Mouse (Mus musculus) NIH3T3 (cell line): ENCODE measurements around the gene Apobec4.
"Not testable (repeated sequence)": the region's sequence is repeated elsewhere in the genome, so short reads cannot be mapped to it uniquely, and the experiment has no call there.

Source experiments
- DNase-seq: peaks from one replicate; pipeline ENCODE4 v3.0.0-alpha.2; 2012; ENCODE audit warnings: low read depth

The Apobec4 gene

GRCm38 (mm10) chr1:152766804-152767748, 16.7 kb downstream of the Apobec4 start:
- peak; percentile 48 for DNase-seq

GRCm38 (mm10) chr1:152767749-152768488, 17.6 kb downstream of the Apobec4 start:
- peak; percentile 95 for DNase-seq

DNA sequence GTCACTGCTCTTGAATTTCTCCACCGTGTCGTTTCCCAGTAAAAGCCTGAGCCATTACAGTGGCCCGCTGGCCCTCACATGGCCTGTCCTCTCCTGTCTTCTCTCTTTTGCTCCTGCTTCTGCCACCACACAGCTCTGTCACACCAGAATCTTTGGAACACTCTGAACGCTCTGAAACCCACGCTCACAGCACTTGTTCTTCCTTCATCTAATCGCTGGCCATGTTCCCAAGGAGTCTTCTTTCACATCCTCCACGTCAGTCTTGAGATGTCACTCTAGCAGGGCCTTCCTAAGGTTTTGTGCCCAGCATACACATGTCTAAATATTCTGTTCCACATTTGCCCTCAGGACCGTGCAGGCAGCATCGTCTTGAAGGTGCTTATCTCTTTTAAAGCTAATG, 20.7 kb downstream of the Apobec4 start:
- DNase-seq, result no peak

- not testable (repeated sequence) for DNase-seq
Observed at GRCm38 (mm10) chr1:152774601-152775000, 24.2 kb downstream of the Apobec4 start.

DNA sequence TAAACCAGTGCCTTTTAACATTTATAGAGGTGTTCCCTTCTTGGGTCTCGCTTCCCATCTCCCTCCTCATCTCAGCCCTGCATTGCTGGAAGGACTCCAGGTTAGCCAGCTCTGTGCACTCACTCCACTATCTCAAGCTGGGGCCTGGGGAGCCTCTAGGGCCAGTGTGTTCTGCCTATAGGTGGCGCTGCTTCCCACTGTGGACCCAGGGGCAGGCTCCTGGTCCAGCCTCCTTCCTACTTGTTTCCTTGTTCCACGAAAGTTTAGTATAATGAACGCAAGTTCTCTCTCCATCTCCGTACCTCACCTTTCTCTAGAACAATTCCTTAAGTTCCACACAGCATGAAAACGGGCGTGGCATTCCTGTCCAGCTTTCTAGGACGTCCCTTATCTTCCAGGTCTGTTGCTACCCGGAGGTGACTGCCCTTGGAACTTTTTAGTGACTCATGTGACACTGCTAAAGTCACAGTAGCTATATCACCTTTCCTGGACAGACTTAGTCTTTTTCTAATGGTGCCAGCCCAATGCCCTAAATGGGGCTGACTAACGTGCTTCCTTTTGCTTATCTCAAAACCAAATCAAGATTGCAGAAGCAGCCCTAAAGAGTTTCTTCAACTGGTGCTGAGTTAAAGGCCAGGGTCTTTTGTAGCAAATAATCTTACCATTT, 28.9 kb downstream of the Apobec4 start:
- peak; percentile 90 for DNase-seq

DNA sequence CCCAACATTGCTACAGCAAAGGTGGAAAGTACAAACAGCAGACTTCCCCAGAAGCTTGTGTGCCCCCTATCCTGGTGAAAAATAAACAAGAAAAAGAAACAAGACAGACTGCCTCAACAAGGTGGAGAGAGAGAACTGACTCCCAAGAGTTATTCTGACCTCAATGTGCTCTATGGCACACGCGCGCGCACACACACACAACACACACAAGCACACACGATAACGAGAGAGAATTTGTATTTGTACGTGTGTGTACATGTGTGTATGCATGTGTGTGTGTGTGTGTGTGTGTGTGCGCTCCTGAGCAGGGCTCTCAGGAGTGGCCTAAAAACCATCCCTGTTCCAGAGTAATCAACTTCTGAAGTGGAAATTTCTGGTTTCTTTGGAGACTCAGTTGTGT, 34.3 kb downstream of the Apobec4 start:
- no peak for DNase-seq

- DNase-seq, result not testable (repeated sequence)
Observed at GRCm38 (mm10) chr1:152785446-152785845, 35.1 kb downstream of the Apobec4 start.

GRCm38 (mm10) chr1:152786953-152787352, 36.6 kb downstream of the Apobec4 start:
- DNase-seq, result no peak

DNA sequence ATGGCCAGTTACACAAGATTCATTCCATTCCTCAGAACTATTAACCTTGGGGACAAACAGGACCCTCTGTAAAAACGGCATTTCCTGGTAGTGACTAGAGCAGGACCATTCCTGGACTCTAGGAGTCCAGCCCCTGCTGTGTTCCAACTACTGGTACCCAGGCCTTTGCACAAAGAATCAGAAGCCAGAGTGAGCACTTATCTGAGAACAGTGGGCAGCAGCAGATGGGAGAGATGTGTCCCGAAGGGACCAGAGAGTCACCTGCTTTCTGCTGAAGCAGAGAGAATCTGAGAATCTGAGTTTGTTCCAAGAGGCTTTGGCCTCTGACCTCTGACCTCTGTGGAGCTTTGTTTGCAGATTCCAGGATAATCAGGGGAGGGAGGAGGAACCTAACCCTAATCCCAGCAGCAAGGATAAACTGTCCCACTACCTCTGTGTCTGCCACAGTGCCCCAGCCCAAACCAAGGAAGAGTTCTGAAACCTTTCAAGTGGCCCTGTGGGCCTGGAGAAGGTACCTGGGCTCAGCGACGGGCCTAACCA, 37.8 kb downstream of the Apobec4 start:
- DNase-seq, result no peak

GRCm38 (mm10) chr1:152790254-152790653, 39.9 kb downstream of the Apobec4 start:
- peak; percentile 59 for DNase-seq

DNA sequence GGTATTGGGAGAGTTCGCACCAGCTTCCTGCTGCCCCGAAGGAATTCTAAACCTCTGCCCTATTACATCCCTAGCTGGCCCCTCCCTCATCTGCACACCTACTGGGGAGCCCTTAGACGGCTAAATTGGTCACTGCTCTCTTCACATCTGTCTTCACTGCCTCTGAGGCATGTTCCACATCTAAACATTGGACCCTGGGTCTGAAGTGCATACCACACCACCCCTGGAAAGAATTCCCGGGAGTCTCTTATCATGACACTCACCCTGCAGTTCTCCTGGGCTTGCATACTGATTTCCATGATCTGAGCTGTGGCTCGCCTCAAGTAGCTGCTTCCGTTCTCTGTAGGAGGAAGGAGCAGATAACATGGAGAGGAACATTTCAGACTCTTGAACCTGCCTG, 40.5 kb downstream of the Apobec4 start:
- no peak for DNase-seq

DNA sequence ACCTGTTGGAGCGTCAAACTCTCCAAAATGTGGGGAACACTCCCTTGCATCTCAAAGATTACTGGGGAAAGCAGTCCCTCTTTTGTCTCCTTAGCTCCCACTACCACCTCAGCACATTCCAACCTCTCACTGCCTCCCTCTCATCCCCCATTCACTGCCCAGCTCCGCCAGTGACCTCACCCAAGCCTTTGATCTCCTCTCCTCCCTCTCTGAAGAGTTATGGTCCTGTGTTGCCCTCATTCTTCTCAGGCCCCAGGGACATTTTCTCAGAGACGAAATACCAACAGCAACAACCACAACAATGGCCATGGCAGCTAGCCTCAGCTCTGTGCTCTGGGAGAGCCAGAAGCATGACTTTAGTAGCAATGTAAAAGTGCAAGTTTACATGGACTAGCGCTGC, 40.9 kb downstream of the Apobec4 start:
- DNase-seq, result no peak

DNA sequence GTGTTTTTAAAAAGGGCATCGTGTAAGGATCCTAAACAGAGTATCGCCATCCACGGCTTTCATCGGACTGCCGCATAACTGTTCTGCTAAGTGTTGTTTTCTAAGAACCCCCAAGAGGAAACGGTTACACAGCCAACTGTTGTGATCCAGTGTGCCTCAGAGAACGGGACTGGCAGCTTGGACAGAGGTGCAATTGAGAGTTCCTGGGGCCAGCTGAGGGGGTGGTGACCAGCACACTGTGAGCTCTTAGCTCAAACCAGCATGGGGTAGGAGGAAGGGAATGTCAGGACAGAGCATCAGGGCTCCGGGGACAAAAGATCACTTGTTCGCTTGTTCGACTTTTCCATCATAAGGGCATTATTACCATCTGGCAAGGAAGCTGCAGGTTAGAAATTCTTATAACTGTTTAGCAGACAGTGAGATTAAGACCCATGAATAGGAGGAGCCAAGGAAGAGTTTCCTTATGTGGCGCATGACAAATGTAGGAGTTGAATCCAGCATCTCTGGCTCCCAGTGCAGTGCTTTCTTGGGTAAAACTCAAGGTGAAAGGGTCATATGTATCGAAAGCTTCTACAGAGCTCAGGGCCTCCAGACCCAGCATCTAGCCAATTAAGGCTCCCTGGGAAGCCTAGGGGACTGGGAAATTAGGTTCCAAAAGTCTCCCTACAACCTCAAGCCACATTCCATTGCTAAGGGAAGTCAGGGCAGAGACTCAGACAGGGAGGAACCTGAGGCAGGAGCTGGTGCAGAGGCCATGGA, 42.6 kb downstream of the Apobec4 start:
- DNase-seq, result no peak

GRCm38 (mm10) chr1:152793495-152794130, 43.3 kb downstream of the Apobec4 start:
- no peak for DNase-seq

DNA sequence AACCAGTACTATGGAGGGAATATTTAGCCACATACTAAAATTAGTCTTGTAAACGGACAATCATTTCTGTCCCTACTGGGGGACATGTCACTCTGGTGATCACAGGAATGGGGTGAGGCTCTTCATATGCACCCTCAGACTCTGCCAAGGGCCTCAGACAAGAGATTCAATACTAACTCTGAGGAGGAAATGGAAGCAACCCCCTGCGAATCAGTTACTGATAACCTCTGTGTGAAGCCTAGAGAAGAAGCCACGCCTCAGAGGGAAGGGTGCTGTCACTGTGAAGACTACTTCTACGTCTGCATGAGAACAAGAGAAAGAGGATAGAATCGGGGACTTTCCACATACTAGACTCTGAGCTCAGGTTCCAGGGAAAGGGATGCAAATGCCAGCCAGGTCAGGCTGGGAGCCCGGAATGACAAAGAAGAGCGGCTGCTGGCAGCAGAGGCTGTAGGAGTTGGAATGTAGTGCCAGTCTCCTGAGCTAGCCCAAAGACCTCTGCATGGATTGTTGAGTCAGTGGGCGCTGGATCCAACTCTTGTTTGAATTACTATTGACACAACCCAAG, 45.4 kb downstream of the Apobec4 start:
- no peak for DNase-seq

DNA sequence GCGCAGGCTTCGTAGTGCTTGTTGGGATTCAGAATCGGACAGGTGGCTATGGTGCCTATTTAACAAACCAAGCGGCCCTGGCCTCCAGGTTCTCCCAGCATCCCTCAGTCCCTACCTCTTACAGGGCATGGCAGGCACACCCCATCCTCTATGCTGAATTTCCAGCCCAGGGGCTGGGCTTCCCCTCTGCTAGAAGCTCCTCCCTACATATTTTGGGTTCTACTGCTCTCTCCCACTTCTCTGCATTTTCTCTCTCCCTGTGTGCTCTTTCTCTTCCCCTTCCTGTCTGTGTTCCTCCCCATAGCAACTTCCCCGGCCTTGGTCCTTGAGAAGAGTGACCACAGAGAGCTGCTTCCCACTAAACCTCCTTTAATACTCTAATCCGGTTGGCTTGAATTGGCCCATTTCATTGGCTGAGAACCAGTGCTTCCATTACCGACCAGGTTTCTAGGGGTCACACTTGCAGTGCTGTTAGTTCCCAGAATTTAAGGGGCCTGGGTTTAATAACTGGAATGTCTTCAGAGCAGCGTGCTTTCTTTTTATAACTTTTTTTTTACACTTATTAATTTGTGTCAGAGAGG, 46.4 kb downstream of the Apobec4 start:
- no peak for DNase-seq

DNA sequence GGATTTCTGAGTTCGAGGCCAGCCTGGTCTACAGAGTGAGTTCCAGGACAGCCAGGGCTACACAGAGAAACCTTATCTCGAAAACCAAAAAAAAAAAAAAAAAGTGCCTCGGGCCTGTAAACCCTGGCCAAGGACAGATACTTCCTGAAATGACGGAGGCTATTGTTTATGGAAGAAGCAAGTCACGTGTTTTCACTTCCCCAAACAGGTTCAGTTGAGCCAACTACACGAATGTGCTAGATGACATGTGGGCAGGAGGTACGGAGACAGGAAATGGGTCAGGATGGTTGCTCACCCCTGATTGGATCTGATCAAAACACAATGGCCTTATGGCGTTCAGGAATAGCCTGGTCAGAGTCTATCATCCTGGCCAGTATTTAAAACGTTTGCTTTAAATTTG, 47.8 kb downstream of the Apobec4 start:
- DNase-seq, result no peak

DNA sequence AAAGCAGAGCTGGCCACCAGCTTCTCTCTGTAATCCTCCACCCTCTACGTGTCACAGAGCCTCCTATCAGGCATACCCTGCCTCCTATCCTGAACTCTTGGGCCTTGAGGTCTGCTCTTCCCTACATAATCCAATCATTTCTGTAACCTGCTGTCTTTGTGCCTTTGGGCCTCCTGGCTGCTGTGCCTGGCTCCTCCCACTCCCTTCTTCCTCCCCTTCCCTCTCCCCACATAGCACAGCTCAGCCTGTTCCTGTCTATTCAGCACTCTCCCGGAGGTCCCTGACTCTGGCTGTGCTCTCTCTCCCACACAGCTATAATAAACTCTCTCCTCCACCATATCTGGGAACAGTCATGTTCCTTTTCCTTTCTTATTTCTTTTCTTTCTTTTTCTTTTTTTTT, 49.5 kb downstream of the Apobec4 start, which contains the start of gene Ncf2:
Gene Ncf2 (plus strand): TSS at position 298 of the 400 bp plus-strand sequence.
- no peak for DNase-seq

- DNase-seq, result no peak
Observed at GRCm38 (mm10) chr1:152800633-152801176, 50.4 kb downstream of the Apobec4 start.

DNA sequence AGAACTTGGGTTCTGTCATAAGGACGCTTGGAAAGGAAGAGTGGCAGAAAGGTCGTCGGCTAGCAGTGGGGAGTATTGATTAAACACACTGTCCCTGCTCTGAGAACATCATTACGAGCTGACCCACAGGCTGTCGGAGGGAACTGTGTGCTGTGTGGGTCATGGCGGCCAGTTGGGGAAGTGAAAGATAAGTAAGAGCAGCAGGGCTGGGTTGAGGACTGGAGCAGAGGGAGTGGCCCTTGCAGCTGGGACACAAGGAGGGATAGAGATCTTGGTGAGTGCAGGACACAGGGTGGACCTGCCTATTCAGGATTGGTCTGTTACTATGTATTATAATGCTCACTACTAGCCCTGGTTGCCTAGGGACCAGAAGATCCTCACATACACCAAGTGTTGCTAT, 54.6 kb downstream of the Apobec4 start:
- DNase-seq, result no peak
